Mouse (Mus musculus) stomach, postnatal 0 days (tissue): ENCODE results near the gene Uncx.

Source experiments
- CTCF ChIP-seq: IDR thresholded peaks from 2 replicates; pipeline ENCODE4 v1.5.1; 2016; ENCODE audit warnings: antibody characterized with exemption, low read depth, mild to moderate bottlenecking, moderate library complexity
- EP300 ChIP-seq: optimal IDR thresholded peaks from 2 replicates; pipeline ENCODE3; 2016; ENCODE audit warnings: antibody characterized with exemption

DNA sequence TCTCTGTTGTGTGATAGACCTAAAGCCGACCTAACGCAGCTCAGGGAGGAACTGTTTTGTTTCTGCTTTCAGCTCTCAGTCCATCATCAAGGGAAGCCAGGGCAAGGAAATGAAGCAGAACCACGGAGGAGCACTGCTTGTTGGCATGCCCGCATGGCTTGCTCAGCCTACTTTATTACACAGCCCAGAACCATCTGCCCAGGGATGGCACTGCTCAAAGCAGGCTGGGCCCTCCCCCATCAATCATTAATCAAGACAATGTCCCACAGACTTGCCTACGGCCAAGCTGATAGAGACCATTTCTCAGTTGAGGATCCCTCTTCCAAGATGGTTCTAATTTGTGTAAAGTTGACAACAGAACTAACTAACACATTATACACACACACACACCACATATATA, 44.5 kb upstream of the Uncx start:
- TF ChIP-seq CTCF, result no peak
- TF ChIP-seq EP300, result no peak
